In genomic region chr16:76376661-76377060, GRCm38 (mm10) we compare ENCODE assay signal across 24 mouse cellular contexts. TPM values are rescaled to one million over a fixed set of nuclear protein-coding genes. Genes with fewer than 3 reads are reported as not detected.
DNase-seq lines count a peak whose midpoint lies in the region; ATAC-seq and TF ChIP-seq lines count a peak whose summit lies in the region.
"Had no signal": no experiment of that assay in that cellular context is flagged by ENCODE, and none has a peak within 500 bp of the region (broad histone marks: within the 10 kb centered on the region; RNA-seq: fewer than 3 reads in every experiment).

No protein-coding gene starts in this region.

- TF ChIP-seq EP300 in CH12.LX (IDR thresholded peaks at IDR 0.05; ENCODE audit: low read length) (no peak), MEL (IDR thresholded peaks at IDR 0.05; ENCODE audit: low read depth in 1 of 2, low read length in 2 of 2) (no peak)

- no peak overlapping the region for H3K4me3 ChIP-seq in heart, embryonic 10.5 days
- H3K4me3 ChIP-seq in CH12.LX (replicated peaks in 1 of 3; ENCODE audit: low read depth in 2 of 3, low read length in 2 of 3, poor library complexity in 1 of 3) (no peak overlapping the region), ES-E14 (ENCODE audit: insufficient read depth in 1 of 2, low read depth in 1 of 2, low read length in 2 of 2, poor library complexity in 1 of 2, severe bottlenecking in 1 of 2) (no peak overlapping the region), MEL (ENCODE audit: control insufficient read depth in 1 of 2, insufficient read depth in 1 of 2, low read depth in 2 of 2, low read length in 2 of 2) (no peak overlapping the region)
- H3K4me3 ChIP-seq in liver, embryonic 11.5 days (ENCODE audit: low read depth, low read length), result no peak overlapping the region

- H3K9me3 ChIP-seq in heart, embryonic 10.5 days, result no peaks in the 10 kb centered on the region
- H3K9me3 ChIP-seq in CH12.LX (replicated peaks; ENCODE audit: low read length) (peaks cover 88% of the 10 kb centered on the region), ES-E14 (ENCODE audit: control insufficient read depth, insufficient read depth, low read depth, low read length) (no peaks in the 10 kb centered on the region), MEL (replicated peaks; ENCODE audit: insufficient read depth, low read length) (no peaks in the 10 kb centered on the region)
- no peaks in the 10 kb centered on the region for H3K9me3 ChIP-seq in liver, embryonic 11.5 days (ENCODE audit: control insufficient read depth, low read length)
- H3K9me3 ChIP-seq: G1E had no signal

- no peak for ATAC-seq in liver, embryonic 11.5 days (replicated peaks; ENCODE audit: low FRiP score)
- ATAC-seq: activated CD4-positive, CD25-positive, alpha-beta regulatory T cell, adult 4 months; CD4-positive, CD25-positive, alpha-beta regulatory T cell, adult 4 months; Patski had no signal

- dilution Hi-C loops in CH12.LX (cut with MboI; ENCODE audit: extremely low pct_ligation_motif_present, extremely low pct_unique_long_range_greater_than_20kb, low sequenced_read_pairs), result no loop called here

- TF ChIP-seq RAD21 in CH12.LX (IDR thresholded peaks at IDR 0.05; ENCODE audit: low read depth, low read length), result no peak
- no peak for TF ChIP-seq RAD21 in MEL (IDR thresholded peaks at IDR 0.05; ENCODE audit: low read depth, low read length)

- in situ Hi-C loops in CH12.LX (cut with MboI; ENCODE audit: low pct_ligation_motif_present, low pct_unique_long_range_greater_than_20kb, low sequenced_read_pairs) (no loop called here), ES-E14 (cut with MboI; ENCODE audit: low sequenced_read_pairs in 2 of 2, unreplicated experiment in 2 of 2) (no loop called here)

- H3K9ac ChIP-seq in CH12.LX (ENCODE audit: insufficient read depth, low read depth), result no peak overlapping the region
- no peak overlapping the region for H3K9ac ChIP-seq in ES-E14 (ENCODE audit: insufficient read depth, low read depth, low read length, poor library complexity, severe bottlenecking)
- no peak overlapping the region for H3K9ac ChIP-seq in MEL (ENCODE audit: control insufficient read depth, low read depth, low read length, poor library complexity, severe bottlenecking)
- H3K9ac ChIP-seq in liver, embryonic 11.5 days (ENCODE audit: low read depth, low read length), result no peak overlapping the region

- no peak for TF ChIP-seq POLR2A in CH12.LX (IDR thresholded peaks at IDR 0.05; ENCODE audit: low read depth, low read length)
- TF ChIP-seq POLR2A in MEL (IDR thresholded peaks at IDR 0.05; ENCODE audit: control insufficient read depth in 1 of 2, insufficient read depth in 1 of 2, low read depth in 1 of 2, low read length in 2 of 2, poor library complexity in 1 of 2), result no peak

- WGBS in heart, embryonic 10.5 days, result 86% methylated on average over 8 of the region's 8 CpGs
- 85% methylated on average over 8 of the region's 8 CpGs for WGBS in liver, embryonic 11.5 days

- no peak overlapping the region for H3K27ac ChIP-seq in heart, embryonic 10.5 days
- H3K27ac ChIP-seq in CH12.LX (ENCODE audit: insufficient read depth, low read depth) (no peak overlapping the region), ES-E14 (ENCODE audit: insufficient read depth, low read depth, low read length, poor library complexity, severe bottlenecking) (no peak overlapping the region), MEL (ENCODE audit: control insufficient read depth, low read depth, low read length) (no peak overlapping the region)
- no peak overlapping the region for H3K27ac ChIP-seq in liver, embryonic 11.5 days (ENCODE audit: low read depth, low read length)

- H3K4me1 ChIP-seq in heart, embryonic 10.5 days, result no peaks in the 10 kb centered on the region
- H3K4me1 ChIP-seq in CH12.LX (ENCODE audit: control insufficient read depth in 1 of 2, insufficient read depth in 2 of 2) (no peaks in the 10 kb centered on the region), ES-E14 (ENCODE audit: control insufficient read depth in 2 of 2, insufficient read depth in 2 of 2, low read length in 2 of 2, poor library complexity in 1 of 2) (no peaks in the 10 kb centered on the region; a peak in 2 of 4 replicates), MEL (ENCODE audit: control insufficient read depth in 1 of 2, insufficient read depth in 2 of 2, low read length in 2 of 2) (peaks cover 0 to 4% of the 10 kb centered on the region in 2 experiments; a peak in 1 of 4 replicates)
- no peaks in the 10 kb centered on the region; the same call in 1 of the 2 replicates for H3K4me1 ChIP-seq in liver, embryonic 11.5 days (replicated peaks; ENCODE audit: control insufficient read depth, insufficient read depth, low read length)

- DNase-seq in heart, embryonic 10.5 days (ENCODE audit: low spot score), result peak; percentile 59
- no peak for DNase-seq in heart, adult 18-20 months
- DNase-seq in CH12.LX (ENCODE audit: extremely low read depth), result no peak
- DNase-seq in ES-E14 (ENCODE audit: low read depth, low spot score), result no peak
- DNase-seq in MEL (ENCODE audit: low read depth, low spot score), result no peak
- DNase-seq in liver, embryonic 11.5 days (ENCODE audit: low spot score), result no peak
- DNase-seq in gastrocnemius, postnatal 14 days, result no peak
- no peak for DNase-seq in layer of hippocampus, adult 9-11 months
- DNase-seq: adrenal gland, adult 2 months; adrenal gland, adult 8-10 months; adrenal gland, postnatal 10 days; adrenal gland, postnatal 14 days; adrenal gland, postnatal 25 days; adrenal gland, postnatal 36 days; B cell, adult 2 months; cerebellum, adult 11 months; cerebellum, adult 11-12 months; cerebellum, adult 18-20 months; cerebellum, adult 2 months; cerebellum, adult 8-10 months had no signal

- TF ChIP-seq CTCF in CH12.LX (conservative IDR thresholded peaks at IDR 0.05 in 1 of 2, IDR thresholded peaks at IDR 0.05 in 1 of 2; ENCODE audit: low read depth in 2 of 2, low read length in 2 of 2) (no peak), MEL (IDR thresholded peaks at IDR 0.05 in 2 of 3, conservative IDR thresholded peaks at IDR 0.05 in 1 of 3; ENCODE audit: control insufficient read depth in 1 of 3, insufficient read depth in 1 of 3, low read depth in 2 of 3, low read length in 3 of 3, poor library complexity in 1 of 3, severe bottlenecking in 1 of 3) (no peak)

- intact Hi-C loops in gastrocnemius, postnatal 14 days (cut with DNase I; ENCODE audit: low total_unique reads), result no loop called here

- no peaks in the 10 kb centered on the region for H3K36me3 ChIP-seq in heart, embryonic 10.5 days
- H3K36me3 ChIP-seq in CH12.LX (replicated peaks in 1 of 2; ENCODE audit: control insufficient read depth in 1 of 2, insufficient read depth in 1 of 2, low read length in 1 of 2) (no peaks in the 10 kb centered on the region), ES-E14 (ENCODE audit: control insufficient read depth, insufficient read depth, low read length, poor library complexity, severe bottlenecking) (no peaks in the 10 kb centered on the region), MEL (ENCODE audit: control insufficient read depth in 1 of 2, insufficient read depth in 2 of 2, low read length in 2 of 2) (no peaks in the 10 kb centered on the region)
- H3K36me3 ChIP-seq in liver, embryonic 11.5 days (ENCODE audit: control insufficient read depth, insufficient read depth, low read length), result no peaks in the 10 kb centered on the region
- H3K36me3 ChIP-seq: G1E had no signal

- H3K79me2 ChIP-seq in CH12.LX (replicated peaks; ENCODE audit: control insufficient read depth, extremely low read depth, insufficient read depth, poor library complexity, severe bottlenecking) (no peaks in the 10 kb centered on the region), MEL (ENCODE audit: control insufficient read depth, insufficient read depth, low read length, poor library complexity) (peaks cover 12% of the 10 kb centered on the region)

- no peak overlapping the region for H3K4me2 ChIP-seq in CH12.LX (ENCODE audit: insufficient read depth, low read depth, poor library complexity, severe bottlenecking)
- no peak overlapping the region for H3K4me2 ChIP-seq in liver, embryonic 11.5 days

- H3K27me3 ChIP-seq in heart, embryonic 10.5 days (ENCODE audit: insufficient read depth, poor library complexity, severe bottlenecking), result no peaks in the 10 kb centered on the region
- no peaks in the 10 kb centered on the region for H3K27me3 ChIP-seq in CH12.LX (replicated peaks)
- no peaks in the 10 kb centered on the region; a peak in 1 of 4 replicates for H3K27me3 ChIP-seq in MEL (ENCODE audit: control insufficient read depth in 1 of 2, insufficient read depth in 2 of 2, low read length in 2 of 2)
- no peaks in the 10 kb centered on the region for H3K27me3 ChIP-seq in liver, embryonic 11.5 days (replicated peaks; ENCODE audit: control insufficient read depth, insufficient read depth, low read length)
- H3K27me3 ChIP-seq: Patski had no signal

TF ChIP-seq in CH12.LX, 34 proteins besides CTCF, POLR2A, EP300 and RAD21:
- TF ChIP-seq MAFK (IDR thresholded peaks at IDR 0.05; ENCODE audit: insufficient replicate concordance, low read length), result 0 out of 2 replicates have a peak, but pooled peaks have one; percentile 54
- no peak for TF ChIP-seq ZC3H11A (IDR thresholded peaks at IDR 0.05; ENCODE audit: low read depth, low read length)
- no peak for TF ChIP-seq JUND (conservative IDR thresholded peaks at IDR 0.05; ENCODE audit: low read depth, low read length)

TF ChIP-seq in ES-E14, 5 proteins besides CTCF, POLR2A, EP300 and RAD21:
- TF ChIP-seq HCFC1 (IDR thresholded peaks at IDR 0.05; ENCODE audit: borderline replicate concordance, insufficient read depth, low read length), result no peak
- peak; percentile 86 for TF ChIP-seq MAFK (IDR thresholded peaks at IDR 0.05; ENCODE audit: insufficient read depth, low read depth, low read length)

TF ChIP-seq in MEL, 35 proteins besides CTCF, POLR2A, EP300 and RAD21:
- TF ChIP-seq MAFK (IDR thresholded peaks at IDR 0.05; ENCODE audit: borderline replicate concordance, low read depth, low read length) (peak; percentile 62; the same call in 1 of the 2 replicates), USF1 (IDR thresholded peaks at IDR 0.05; ENCODE audit: low read depth, low read length) (no peak)

RNA-seq across cellular contexts. Expression of gene Nrip1, which starts 3.0 kb away (rescaled TPM):
- polyA plus RNA-seq in heart, embryonic 10.5 days (2016; fragmentation: Nextera tagmentation; extraction: Ambion mirVana), result 22.3 and 31.2 TPM in 2 replicates
- total RNA-seq in heart, adult 18-20 months (2021), result 10 to 100 TPM; 18.3 to 19.8 TPM
- total RNA-seq in CH12.LX (2012; rRNA removed) (not detected in 2 replicates), CH12.LX (2014; rRNA removed) (not detected in 2 replicates), ES-E14 (2012; rRNA removed) (8.4 and 11.8 TPM in 2 replicates), MEL (2012; rRNA removed) (13.6 and 16.2 TPM in 2 replicates)
- polyA plus RNA-seq in CH12.LX (2012; ENCODE audit: insufficient read length, low read depth) (not detected in 2 replicates), MEL (2012; ENCODE audit: insufficient read depth in 1 of 2, insufficient read length in 2 of 2, low read depth in 1 of 2, low replicate concordance in 2 of 2, missing spikeins in 1 of 2) (10 to 100 TPM; 21.1 to 42.6 TPM)
- polyA plus RNA-seq in liver, embryonic 11.5 days (2014; fragmentation: Nextera tagmentation; extraction: Ambion mirVana), result 35.0 and 37.3 TPM in 2 replicates
- 10 to 100 TPM; 36.7 to 37.0 TPM for total RNA-seq in gastrocnemius, postnatal 14 days (2021)
